ENCODE assay signal across 13 mouse cellular contexts in the genomic region with DNA sequence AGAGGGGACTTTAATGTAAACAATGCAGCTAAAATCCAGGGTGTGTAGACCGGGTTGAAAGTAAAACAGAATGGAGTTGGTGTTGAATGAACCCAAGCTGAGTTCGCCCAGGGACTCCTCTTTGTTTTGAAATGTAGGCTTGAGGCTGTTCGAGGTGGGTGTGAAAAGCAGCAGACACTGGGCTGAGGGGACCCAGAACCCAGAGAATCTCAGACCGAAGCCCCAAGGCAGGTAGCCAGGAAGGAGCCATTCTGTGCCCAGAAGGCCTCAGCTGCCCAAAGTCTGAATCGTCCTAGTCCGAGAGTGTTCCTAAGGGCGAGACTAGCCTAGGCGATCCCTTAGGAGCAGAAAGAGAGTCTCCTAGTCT. TPM values are rescaled to one million over a fixed set of nuclear protein-coding genes. Genes with fewer than 3 reads are reported as not detected.
DNase-seq lines count a peak whose midpoint lies in the region; ATAC-seq and TF ChIP-seq lines count a peak whose summit lies in the region.
"Had no signal": no experiment of that assay in that cellular context is flagged by ENCODE, and none has a peak within 500 bp of the region (broad histone marks: within the 10 kb centered on the region; RNA-seq: fewer than 3 reads in every experiment).

No protein-coding gene starts in this region.

- no peak overlapping the region for H3K4me2 ChIP-seq in midbrain, embryonic 15.5 days
- H3K4me2 ChIP-seq in heart, postnatal 0 days (ENCODE audit: low read depth, low read length) = no peak overlapping the region
- no peak overlapping the region for H3K4me2 ChIP-seq in neural tube, embryonic 15.5 days

- no peak for DNase-seq in heart, embryonic 10.5 days (ENCODE audit: low spot score)
- DNase-seq in heart, postnatal 4 days = no peak
- DNase-seq in midbrain, embryonic 10.5 days (ENCODE audit: low spot score) = no peak
- no peak for DNase-seq in heart, postnatal 0 days (ENCODE audit: low spot score)
- no peak for DNase-seq in ovary, postnatal 36 days (ENCODE audit: low spot score)
- no peak for DNase-seq in c-Kit-positive CD71-positive TER-119-positive erythroid progenitor cells, embryonic 14.5 days (ENCODE audit: low spot score)
- DNase-seq: thymus, adult 18-20 months had no signal

- TF ChIP-seq EP300 in heart, postnatal 0 days (IDR thresholded peaks at IDR 0.05; ENCODE audit: low read depth) = no peak

- H3K4me1 ChIP-seq in heart, embryonic 10.5 days = peaks cover 49% of the 10 kb centered on the region
- H3K4me1 ChIP-seq in midbrain, embryonic 10.5 days = peaks cover 67% of the 10 kb centered on the region
- H3K4me1 ChIP-seq in midbrain, embryonic 15.5 days = peaks cover 44% of the 10 kb centered on the region
- peaks cover 15% of the 10 kb centered on the region; the same call in 1 of the 2 replicates for H3K4me1 ChIP-seq in heart, postnatal 0 days (ENCODE audit: control insufficient read depth, insufficient read depth)
- H3K4me1 ChIP-seq in neural tube, embryonic 15.5 days = peaks cover 43% of the 10 kb centered on the region

- ATAC-seq in midbrain, embryonic 15.5 days (replicated peaks) = no peak
- ATAC-seq in heart, postnatal 0 days (ENCODE audit: insufficient read depth, low read depth) = no peak
- no peak for ATAC-seq in neural tube, embryonic 15.5 days (ENCODE audit: low FRiP score)

- H3K9ac ChIP-seq in midbrain, embryonic 15.5 days = no peak overlapping the region
- H3K9ac ChIP-seq in heart, postnatal 0 days (replicated peaks; ENCODE audit: low read depth, low read length) = no peak overlapping the region
- H3K9ac ChIP-seq in neural tube, embryonic 15.5 days (replicated peaks) = no peak overlapping the region
- H3K9ac ChIP-seq: liver, embryonic 14.5 days had no signal

- H3K4me3 ChIP-seq in heart, embryonic 10.5 days = peak overlapping the region; percentile 59
- H3K4me3 ChIP-seq in midbrain, embryonic 10.5 days = peak overlapping the region; percentile 46; the same call in 1 of the 2 replicates
- H3K4me3 ChIP-seq in midbrain, embryonic 15.5 days = no peak overlapping the region
- H3K4me3 ChIP-seq in heart, postnatal 0 days (ENCODE audit: low read depth, low read length) = peak overlapping the region; percentile 10; the same call in 1 of the 2 replicates
- peak overlapping the region; percentile 15; the same call in 1 of the 2 replicates for H3K4me3 ChIP-seq in neural tube, embryonic 15.5 days (replicated peaks)

- TF ChIP-seq CTCF in heart, postnatal 0 days (IDR thresholded peaks at IDR 0.05; ENCODE audit: low read depth) = no peak

- no peak overlapping the region for H3K27ac ChIP-seq in heart, embryonic 10.5 days
- no peak overlapping the region for H3K27ac ChIP-seq in midbrain, embryonic 10.5 days (replicated peaks)
- no peak overlapping the region for H3K27ac ChIP-seq in midbrain, embryonic 15.5 days
- no peak overlapping the region for H3K27ac ChIP-seq in heart, postnatal 0 days (ENCODE audit: low read depth)
- H3K27ac ChIP-seq in neural tube, embryonic 15.5 days (replicated peaks) = no peak overlapping the region
- H3K27ac ChIP-seq: liver, embryonic 14.5 days had no signal

- no peaks in the 10 kb centered on the region for H3K9me3 ChIP-seq in heart, embryonic 10.5 days
- H3K9me3 ChIP-seq in midbrain, embryonic 10.5 days (replicated peaks) = no peaks in the 10 kb centered on the region
- no peaks in the 10 kb centered on the region for H3K9me3 ChIP-seq in midbrain, embryonic 15.5 days
- no peaks in the 10 kb centered on the region for H3K9me3 ChIP-seq in heart, postnatal 0 days (replicated peaks; ENCODE audit: control insufficient read depth, low read length)
- H3K9me3 ChIP-seq in neural tube, embryonic 15.5 days (replicated peaks) = no peaks in the 10 kb centered on the region

- peaks cover 94% of the 10 kb centered on the region for H3K27me3 ChIP-seq in heart, embryonic 10.5 days (ENCODE audit: insufficient read depth, poor library complexity, severe bottlenecking)
- H3K27me3 ChIP-seq in midbrain, embryonic 10.5 days (ENCODE audit: low read depth, poor library complexity, severe bottlenecking) = peaks cover 100% of the 10 kb centered on the region
- peaks cover 70% of the 10 kb centered on the region for H3K27me3 ChIP-seq in midbrain, embryonic 15.5 days (replicated peaks)
- H3K27me3 ChIP-seq in heart, postnatal 0 days (ENCODE audit: control insufficient read depth, insufficient read depth, low read length) = peaks cover 98% of the 10 kb centered on the region
- H3K27me3 ChIP-seq in neural tube, embryonic 15.5 days (replicated peaks) = peaks cover 79% of the 10 kb centered on the region

- 2% methylated on average over 8 of the region's 8 CpGs for WGBS in heart, embryonic 10.5 days
- WGBS in midbrain, embryonic 10.5 days = 4% methylated on average over 8 of the region's 8 CpGs
- WGBS in midbrain, embryonic 15.5 days = 9% methylated on average over 8 of the region's 8 CpGs
- 25% methylated on average over 8 of the region's 8 CpGs for WGBS in heart, postnatal 0 days
- 4% methylated on average over 8 of the region's 8 CpGs for WGBS in neural tube, embryonic 15.5 days

- H3K36me3 ChIP-seq in heart, embryonic 10.5 days = no peaks in the 10 kb centered on the region
- no peaks in the 10 kb centered on the region for H3K36me3 ChIP-seq in midbrain, embryonic 10.5 days
- H3K36me3 ChIP-seq in midbrain, embryonic 15.5 days (replicated peaks) = no peaks in the 10 kb centered on the region
- no peaks in the 10 kb centered on the region for H3K36me3 ChIP-seq in heart, postnatal 0 days (replicated peaks; ENCODE audit: control insufficient read depth, insufficient read depth, low read length)
- no peaks in the 10 kb centered on the region for H3K36me3 ChIP-seq in neural tube, embryonic 15.5 days

RNA-seq across cellular contexts. Expression of a gene that starts 4.8 kb away (rescaled TPM):
- 1.1 and 6.5 TPM in 2 replicates for polyA plus RNA-seq in heart, embryonic 10.5 days (2016; fragmentation: Nextera tagmentation; extraction: Ambion mirVana)
- total RNA-seq in heart, postnatal 4 days (2021) = not detected
- 5.0 and 5.8 TPM in 2 replicates for polyA plus RNA-seq in midbrain, embryonic 10.5 days (2016; fragmentation: Nextera tagmentation; extraction: Ambion mirVana)
- 2.0 and 3.5 TPM in 2 replicates for polyA plus RNA-seq in midbrain, embryonic 15.5 days (2015; fragmentation: Nextera tagmentation; extraction: Ambion mirVana)
- not detected in 2 replicates for total RNA-seq in heart, postnatal 0 days (2014; rRNA removed; ENCODE audit: low replicate concordance)
- polyA plus RNA-seq in heart, postnatal 0 days (2015; fragmentation: Nextera tagmentation; extraction: Ambion mirVana) = not detected in 2 replicates
- polyA plus RNA-seq in neural tube, embryonic 15.5 days (2015; fragmentation: Nextera tagmentation; extraction: Ambion mirVana) = 13.7 and 18.0 TPM in 2 replicates
- total RNA-seq: common myeloid progenitor, adult 5-6 weeks; hematopoietic stem cell, adult 5-6 weeks had no signal
- polyA plus RNA-seq: frontal cortex, adult 2 months had no signal

RNA-seq across cellular contexts. Expression of a gene that starts 31.3 kb away (rescaled TPM):
- polyA plus RNA-seq in heart, embryonic 10.5 days (2016; fragmentation: Nextera tagmentation; extraction: Ambion mirVana) = 252 and 322 TPM in 2 replicates
- 100 to 1,000 TPM; 537 to 600 TPM for total RNA-seq in heart, postnatal 4 days (2021)
- 151 and 157 TPM in 2 replicates for polyA plus RNA-seq in midbrain, embryonic 10.5 days (2016; fragmentation: Nextera tagmentation; extraction: Ambion mirVana)
- 71.4 and 81.8 TPM in 2 replicates for polyA plus RNA-seq in midbrain, embryonic 15.5 days (2015; fragmentation: Nextera tagmentation; extraction: Ambion mirVana)
- total RNA-seq in heart, postnatal 0 days (2014; rRNA removed; ENCODE audit: low replicate concordance) = 85.6 and 94.5 TPM in 2 replicates
- polyA plus RNA-seq in heart, postnatal 0 days (2015; fragmentation: Nextera tagmentation; extraction: Ambion mirVana) = 929 and 949 TPM in 2 replicates
- polyA plus RNA-seq in neural tube, embryonic 15.5 days (2015; fragmentation: Nextera tagmentation; extraction: Ambion mirVana) = 100 and 139 TPM in 2 replicates
